Mouse (Mus musculus) limb, embryonic 13.5 days (tissue): ENCODE results near the gene Calb2. TPM values are rescaled to one million over a fixed set of nuclear protein-coding genes. Genes with fewer than 3 reads are reported as not detected.

Experiments used
- ATAC-seq: fragments of 200-750 bp; cut with Nextera tagmentation; 2 replicates; pipeline ENCODE4 v1.8.0; 2017; ENCODE audit warnings: low read depth, moderate number of reproducible peaks, moderate TSS enrichment; ENCODE audit not compliant: low FRiP score
- H3K27ac ChIP-seq: fragments of 300-500 bp; sonication (generic); 2 replicates; pipeline ENCODE4 v1.5.1; 2015; ENCODE audit warnings: inconsistent platforms, mild to moderate bottlenecking, moderate library complexity
- H3K27me3 ChIP-seq: fragments of 300-500 bp; sonication (generic); 2 replicates; pipeline ENCODE4 v1.6.1; 2015; ENCODE audit warnings: mild to moderate bottlenecking, inconsistent platforms
- H3K36me3 ChIP-seq: fragments of 300-500 bp; sonication (generic); 2 replicates; pipeline ENCODE4 v1.6.1; 2015; ENCODE audit warnings: inconsistent platforms, mild to moderate bottlenecking, moderate library complexity
- H3K4me1 ChIP-seq: fragments of 300-500 bp; sonication (generic); 2 replicates; pipeline ENCODE4 v1.6.1; 2015; ENCODE audit warnings: inconsistent platforms
- H3K4me2 ChIP-seq: fragments of 300-500 bp; sonication (generic); replicated peaks from 2 replicates; pipeline ENCODE4 v1.6.1; 2015; ENCODE audit warnings: inconsistent platforms, mild to moderate bottlenecking, moderate library complexity
- H3K4me3 ChIP-seq: fragments of 300-500 bp; sonication (generic); 2 replicates; pipeline ENCODE4 v1.5.1; 2015; ENCODE audit warnings: moderate library complexity, mild to moderate bottlenecking, inconsistent platforms
- H3K9ac ChIP-seq: fragments of 300-500 bp; sonication (generic); 2 replicates; pipeline ENCODE4 v1.6.1; 2015; ENCODE audit warnings: mild to moderate bottlenecking, inconsistent platforms
- H3K9me3 ChIP-seq: fragments of 300-500 bp; sonication (generic); 2 replicates; pipeline ENCODE4 v1.6.1; 2016; ENCODE audit warnings: inconsistent platforms
- WGBS: fragments of 180-500 bp; shearing (Covaris S2); methylation state at CpG from one replicate; pipeline ENCODE4 v1.1.7; 2015; 5-methylcytosine and 5-hydroxymethylcytosine counted together
- polyA plus RNA-seq: library from polyadenylated mRNA; unstranded; fragments of >200 nt; fragmentation: Nextera tagmentation; extraction: Ambion mirVana; gene quantifications from 2 replicates; pipeline ENCODE4 v1.2.1, GENCODE M21; 2015

Gene Calb2
- polyA plus RNA-seq, 1 experiment from 2014 or later = 4.0 TPM

DNA sequence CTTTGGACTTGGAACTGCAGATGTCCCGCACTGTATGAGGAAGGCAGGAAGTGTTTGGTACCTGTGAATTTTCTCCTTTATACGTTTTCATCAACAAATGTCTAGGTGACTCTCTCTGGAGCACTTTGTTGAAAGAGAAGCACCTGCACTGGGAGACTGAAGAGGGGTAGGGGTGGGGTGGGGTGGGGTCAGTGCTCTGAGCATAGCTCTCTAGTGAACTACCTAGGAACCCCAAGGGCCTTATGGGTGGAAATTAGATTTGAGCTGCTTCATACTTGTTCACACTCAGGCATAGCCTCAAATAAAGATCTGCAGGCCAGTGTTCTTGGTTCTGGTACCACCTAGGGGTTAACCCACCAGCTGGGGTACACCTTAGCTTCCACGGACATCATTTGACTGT, 65.4 kb downstream of the Calb2 start, which contains the start of gene Gm17720:
TSS of gene Gm17720 (minus strand) at position 101 of the 400 bp plus-strand sequence.
- no peak within 1 kb of the TSS for H3K4me2 ChIP-seq
- WGBS = 94% methylated on average over 3 of the region's 3 CpGs
- no peak within 1 kb of the TSS for H3K27ac ChIP-seq
- no peak within 1 kb of the TSS for H3K4me3 ChIP-seq
- H3K27me3 ChIP-seq = no peaks in the 10 kb centered on the region
- no peak within 1 kb of the TSS for H3K9ac ChIP-seq
- H3K36me3 ChIP-seq = no peaks in the 10 kb centered on the region
- H3K9me3 ChIP-seq = no peaks in the 10 kb centered on the region
- no peaks in the 10 kb centered on the region for H3K4me1 ChIP-seq
- no peak for ATAC-seq

DNA sequence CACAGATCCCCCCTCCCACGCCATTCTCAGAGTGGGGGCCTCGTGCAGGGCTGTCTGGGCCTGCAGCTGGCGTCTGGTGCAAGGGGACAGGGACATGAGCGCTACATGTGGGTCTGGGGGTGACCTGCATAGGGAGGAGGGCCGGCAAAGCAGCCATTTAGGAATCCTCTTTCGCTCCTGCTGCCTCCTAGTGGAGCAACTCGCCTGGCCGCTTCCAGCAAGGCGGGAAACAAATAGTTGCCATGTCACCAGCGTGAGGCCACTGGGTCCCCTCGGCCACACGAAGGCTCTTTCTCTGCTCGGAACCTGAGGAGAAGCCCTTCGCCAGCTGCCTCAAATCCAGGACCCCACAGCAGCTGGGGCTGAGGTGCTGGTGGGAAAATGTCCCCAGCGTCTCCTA, 66.3 kb downstream of the Calb2 start:
- WGBS = 85% methylated on average over 15 of the region's 15 CpGs
- Histone ChIP-seq H3K27me3 (no peaks in the 10 kb centered on the region), H3K4me1 (no peaks in the 10 kb centered on the region), H3K36me3 (no peaks in the 10 kb centered on the region), H3K9me3 (no peaks in the 10 kb centered on the region), H3K4me2 (no peak overlapping the region), H3K27ac (no peak overlapping the region), H3K4me3 (no peak overlapping the region), H3K9ac (no peak overlapping the region)
- ATAC-seq = no peak

DNA sequence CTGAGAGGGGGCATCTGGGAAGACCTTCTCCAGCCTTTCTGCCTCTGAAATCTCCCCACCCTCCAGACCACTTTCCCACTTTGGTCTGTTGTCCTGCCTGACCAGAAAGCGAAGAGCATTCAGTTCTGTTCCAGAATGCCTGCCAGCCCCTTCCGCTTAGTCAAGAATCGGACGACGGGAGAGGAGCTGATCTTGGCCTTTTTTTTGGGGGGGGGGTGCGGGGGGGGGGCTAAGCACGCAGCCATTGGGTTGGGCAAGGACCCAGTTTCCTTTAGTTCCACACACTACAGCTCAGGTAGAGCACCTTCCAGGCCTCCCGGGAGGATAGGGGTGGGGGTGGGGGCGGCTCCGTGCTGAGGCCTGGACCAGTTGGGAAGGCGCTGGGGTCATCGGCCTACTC, 67.1 kb downstream of the Calb2 start, which contains the start of gene Gm21964:
TSS of gene Gm21964 (plus strand) at position 301 of the 400 bp plus-strand sequence.
- no peaks in the 10 kb centered on the region for H3K36me3 ChIP-seq
- no peaks in the 10 kb centered on the region for H3K27me3 ChIP-seq
- H3K4me2 ChIP-seq = no peak within 1 kb of the TSS
- ATAC-seq = no peak
- no peak within 1 kb of the TSS for H3K9ac ChIP-seq
- H3K4me3 ChIP-seq = no peak within 1 kb of the TSS
- no peaks in the 10 kb centered on the region for H3K4me1 ChIP-seq
- 84% methylated on average over 12 of the region's 12 CpGs for WGBS
- H3K9me3 ChIP-seq = no peaks in the 10 kb centered on the region
- H3K27ac ChIP-seq = no peak within 1 kb of the TSS

GRCm38 (mm10) chr8:110091869-110092268, 76.1 kb downstream of the Calb2 start:
- Histone ChIP-seq H3K4me1 (no peaks in the 10 kb centered on the region), H3K27me3 (no peaks in the 10 kb centered on the region), H3K4me2 (no peak overlapping the region), H3K27ac (no peak overlapping the region), H3K9me3 (peaks cover 17% of the 10 kb centered on the region), H3K4me3 (no peak overlapping the region), H3K36me3 (peaks cover 34% of the 10 kb centered on the region), H3K9ac (no peak overlapping the region)
- 60% methylated on average over 1 of the region's 1 CpGs for WGBS
- no peak for ATAC-seq

Other genes starting within 250 kb of the Calb2 start
- gene Marveld3, start 206.0 kb downstream of the Calb2 start, polyA plus RNA-seq = 0.97 and 1.4 TPM in 2 replicates
- not detected in 2 replicates for gene Tat, start 177.8 kb downstream of the Calb2 start, polyA plus RNA-seq
- gene Chst4, start 128.5 kb downstream of the Calb2 start, polyA plus RNA-seq = not detected in 2 replicates
- 12.5 and 12.6 TPM in 2 replicates for gene Zfp612, start 88.5 kb downstream of the Calb2 start, polyA plus RNA-seq
- gene Gm21964, start 67.0 kb downstream of the Calb2 start, polyA plus RNA-seq = not detected in 2 replicates
- not detected in 2 replicates for gene Gm17720, start 65.5 kb downstream of the Calb2 start, polyA plus RNA-seq
- gene Cmtr2, start 47.5 kb upstream of the Calb2 start, polyA plus RNA-seq = 7.6 and 8.0 TPM in 2 replicates
- 0.28 and 0.31 TPM in 2 replicates for gene Hydin, start 98.8 kb upstream of the Calb2 start, polyA plus RNA-seq